Mouse (Mus musculus): ENCODE data around the gene Hist2h2ac.
A peak's percentile ranks its signal among the peaks of the same experiment; 100 is the strongest.
"Not testable (repeated sequence)": the region's sequence is repeated elsewhere in the genome, so short reads cannot be mapped to it uniquely, and the experiment has no call there.

Gene Hist2h2ac

GRCm38 (mm10) chr3:96181510-96182381 is 38.9 kb downstream of the Hist2h2ac start:
- DNase-seq (ENCODE audit: low spot score in 2 of 2): no peak

DNA sequence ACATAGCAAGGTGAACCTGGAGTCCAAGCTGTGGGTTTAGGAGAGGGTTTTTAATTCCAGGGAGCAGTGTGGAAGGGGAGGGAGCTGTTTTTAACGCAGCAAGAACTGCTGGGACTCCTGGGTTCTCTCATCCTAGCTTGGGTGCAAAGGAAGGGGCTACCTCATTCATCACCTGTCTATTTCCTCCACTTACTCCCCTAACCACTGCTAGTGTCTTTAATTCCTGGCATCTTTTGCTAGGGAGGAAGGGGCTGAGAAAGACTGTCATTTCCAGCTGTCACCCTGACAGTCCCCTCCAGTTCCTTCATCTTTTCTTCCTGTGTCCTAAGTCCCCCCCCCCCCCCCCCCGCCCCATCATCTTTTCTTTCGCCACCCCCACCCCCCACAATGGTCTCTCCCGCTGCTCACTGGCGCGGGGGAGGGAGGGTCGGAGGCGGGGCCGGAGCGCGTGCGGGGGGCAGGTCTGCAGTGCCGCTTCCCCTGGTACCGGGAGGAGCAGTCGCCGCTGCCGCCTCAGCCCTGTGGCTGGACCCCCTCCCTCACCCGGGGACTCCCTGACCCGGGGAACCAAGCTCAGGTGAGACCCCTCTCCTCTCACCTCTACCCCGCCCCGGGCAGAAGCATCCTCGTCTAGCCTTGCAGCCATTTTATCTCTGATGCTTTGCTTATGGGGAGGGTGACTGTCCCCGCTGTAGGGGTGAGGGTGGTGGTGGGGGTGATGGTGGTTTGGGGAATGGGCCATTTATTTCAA is 39.8 kb downstream of the Hist2h2ac start, which contains the start of gene Sv2a:
Gene Sv2a (plus strand): TSS at position 425 of the 751 bp plus-strand sequence.
- peak; percentile 37 to 39 for DNase-seq (ENCODE audit: low spot score in 2 of 2)

DNA sequence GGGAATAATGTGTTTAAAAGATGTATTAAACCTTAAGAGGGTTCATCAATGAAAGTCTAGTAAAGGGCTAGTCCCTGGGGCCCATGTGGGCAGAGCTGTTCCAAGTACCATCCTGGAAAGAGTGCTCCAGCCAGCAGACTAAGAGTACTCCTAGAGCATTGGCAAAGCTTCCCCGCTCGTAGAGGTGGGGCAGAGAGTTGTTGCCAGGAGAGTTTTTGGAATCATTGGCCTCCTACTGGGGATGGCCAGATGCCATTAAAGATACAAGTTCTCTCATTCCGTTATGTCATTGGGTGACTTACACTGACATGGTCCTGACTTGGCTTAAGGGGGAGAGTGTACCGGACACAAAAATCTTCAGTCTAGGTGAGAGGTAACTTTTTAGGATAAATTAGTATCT is 41.1 kb downstream of the Hist2h2ac start:
- no peak for DNase-seq (ENCODE audit: low spot score in 2 of 2)

GRCm38 (mm10) chr3:96178902-96179301 is 41.8 kb downstream of the Hist2h2ac start:
- no peak for DNase-seq (ENCODE audit: low spot score in 2 of 2)

- no peak for DNase-seq (ENCODE audit: low spot score in 2 of 2)
Observed at GRCm38 (mm10) chr3:96178427-96178826, 42.3 kb downstream of the Hist2h2ac start.

- no peak for DNase-seq (ENCODE audit: low spot score in 2 of 2)
Observed at GRCm38 (mm10) chr3:96175251-96175650, 45.4 kb downstream of the Hist2h2ac start.

DNA sequence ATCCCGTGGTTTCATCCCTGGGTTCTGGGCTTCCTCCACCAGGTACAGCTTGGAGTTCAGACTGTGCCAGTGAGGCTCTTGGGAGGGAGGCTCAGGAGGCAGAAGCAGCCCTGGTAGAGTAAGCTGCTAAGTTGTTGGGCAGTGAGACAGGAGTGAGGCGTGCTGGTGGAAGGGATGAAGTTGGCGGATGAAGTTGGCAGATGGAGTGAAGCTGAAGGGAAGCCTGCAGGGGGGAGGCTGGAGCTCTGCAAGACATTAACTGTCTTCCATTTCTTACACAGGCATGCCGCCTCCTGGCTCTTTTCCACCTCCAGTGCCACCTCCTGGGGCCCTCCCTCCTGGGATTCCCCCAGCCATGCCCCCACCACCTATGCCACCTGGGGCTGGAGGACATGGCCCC is 46.6 kb downstream of the Hist2h2ac start:
- not testable (repeated sequence) for DNase-seq (ENCODE audit: low spot score in 2 of 2)

DNA sequence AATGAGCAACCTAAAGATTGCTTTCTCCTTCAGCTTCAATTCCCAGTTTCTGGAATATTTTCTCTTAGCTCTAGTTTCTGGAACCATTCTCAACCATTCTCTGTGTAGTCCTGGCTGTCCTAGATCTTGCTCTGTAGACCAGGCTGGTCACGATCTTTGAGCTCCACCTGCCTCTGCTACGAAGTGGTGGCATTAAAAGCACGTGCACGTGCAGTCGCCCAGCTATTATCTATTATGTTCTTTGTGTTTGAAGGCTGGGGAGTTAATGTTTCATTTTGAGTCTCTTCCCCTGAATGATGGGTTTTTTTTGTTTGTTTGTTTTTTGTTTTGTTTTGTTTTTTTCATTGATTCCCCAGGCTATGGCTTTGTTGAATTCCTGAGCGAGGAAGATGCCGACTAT is 47.5 kb downstream of the Hist2h2ac start:
- DNase-seq (ENCODE audit: low spot score in 2 of 2): no peak

GRCm38 (mm10) chr3:96172197-96173178 is 48.2 kb downstream of the Hist2h2ac start, which contains the start of gene Sf3b4:
Gene Sf3b4 (plus strand): TSS chr3:96172332.
- peak; percentile 83 to 86 for DNase-seq (ENCODE audit: low spot score in 2 of 2)

DNA sequence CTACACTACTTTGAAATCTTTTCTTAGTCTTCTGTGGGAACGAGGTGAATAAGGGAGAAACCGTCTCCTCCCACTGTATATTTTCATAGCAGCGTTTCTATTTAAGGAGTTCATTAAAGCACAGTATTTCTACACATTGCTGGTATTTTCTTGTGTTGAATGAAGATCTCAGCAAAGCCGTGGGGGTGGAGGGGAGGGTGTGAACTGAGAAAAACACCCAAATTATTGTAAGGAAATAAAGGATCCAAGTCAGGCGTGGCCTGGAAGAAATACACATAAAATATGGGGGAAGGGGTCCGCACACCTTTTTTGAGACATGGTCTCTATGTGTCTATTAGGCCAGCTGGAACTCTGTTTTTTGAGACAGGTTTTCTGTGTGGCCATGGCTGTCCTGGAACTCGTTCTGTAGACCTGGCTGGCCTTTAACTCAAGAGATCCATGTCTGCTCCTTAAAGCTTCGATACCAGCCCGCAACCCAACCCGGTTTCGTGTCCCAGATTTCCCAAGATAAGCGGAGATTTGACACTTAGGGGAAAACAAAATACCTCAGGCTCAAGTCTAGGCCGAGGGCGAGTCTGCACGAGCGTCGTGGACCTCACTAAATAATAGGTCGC is 49.0 kb downstream of the Hist2h2ac start:
- DNase-seq (ENCODE audit: low spot score in 2 of 2): no peak

- DNase-seq (ENCODE audit: low spot score in 2 of 2): no peak
Observed at GRCm38 (mm10) chr3:96170976-96171545, 49.6 kb downstream of the Hist2h2ac start.

All from spleen, postnatal 36 days (tissue).